Mouse (Mus musculus): ENCODE data around the gene Ranbp2.

- no peak for TF ChIP-seq CTCF (IDR thresholded peaks at IDR 0.05; ENCODE audit: low read depth)
- TF ChIP-seq EP300 (optimal IDR thresholded peaks at IDR 0.05) = no peak
Measured at GRCm38 (mm10) chr10:58427930-58428329, 18.8 kb upstream of the Ranbp2 start.
